Mouse (Mus musculus) myocyte (in vitro differentiated cells): ENCODE measurements around the gene Sema4d. TPM values are rescaled to one million over a fixed set of nuclear protein-coding genes. Genes with fewer than 3 reads are reported as not detected.

ENCODE experiments used
- H3K27me3 ChIP-seq: one replicate; pipeline ENCODE4 v1.6.1; 2011; ENCODE audit not compliant: control insufficient read depth, insufficient read depth, insufficient read length
- H3K36me3 ChIP-seq: one replicate; pipeline ENCODE4 v1.6.1; 2011; ENCODE audit not compliant: control insufficient read depth, insufficient read depth
- H3K4me2 ChIP-seq: one replicate; pipeline ENCODE4 v1.6.1; 2011; ENCODE audit warnings: low read depth, control low read depth
- H3K4me3 ChIP-seq: one replicate; pipeline ENCODE4 v1.5.1; 2011; ENCODE audit warnings: mild to moderate bottlenecking, control low read depth, moderate library complexity
- H3K79me2 ChIP-seq: one replicate; pipeline ENCODE4 v1.6.1; 2011; ENCODE audit not compliant: control insufficient read depth, insufficient read depth
- H3ac ChIP-seq: one replicate; pipeline ENCODE4 v1.6.1; 2011; ENCODE audit not compliant: control insufficient read depth, insufficient read length
- CEBPB ChIP-seq: IDR thresholded peaks from 2 replicates; pipeline ENCODE4 v1.6.1; 2011; ENCODE audit warnings: mild to moderate bottlenecking, moderate library complexity; ENCODE audit not compliant: poor library complexity, insufficient read depth, severe bottlenecking
- E2F4 ChIP-seq: IDR thresholded peaks from one replicate; pipeline ENCODE4 v1.6.1; 2011; ENCODE audit warnings: mild to moderate bottlenecking, control low read depth, moderate library complexity; ENCODE audit not compliant: insufficient read depth
- MAX ChIP-seq: IDR thresholded peaks from one replicate; pipeline ENCODE4 v1.6.1; 2011; ENCODE audit warnings: low read depth, mild to moderate bottlenecking, control low read depth
- MYOD1 ChIP-seq, 3 experiments: IDR thresholded peaks; one replicate each; pipeline ENCODE4 v1.6.1; 2011; ENCODE audit warnings: control low read depth in 2 of 3, low read depth in 2 of 3, mild to moderate bottlenecking in 2 of 3, moderate library complexity in 1 of 3; ENCODE audit not compliant: insufficient read length in 2 of 3, control insufficient read depth in 1 of 3
- MYOG ChIP-seq, 3 experiments: IDR thresholded peaks; one replicate each; pipeline ENCODE4 v1.6.1; 2011; ENCODE audit warnings: control low read depth in 2 of 3, low read depth in 2 of 3, mild to moderate bottlenecking in 2 of 3; ENCODE audit not compliant: insufficient read length in 2 of 3, control insufficient read depth in 1 of 3, insufficient read depth in 1 of 3
- POLR2A ChIP-seq: IDR thresholded peaks from one replicate; pipeline ENCODE4 v1.6.1; 2011; ENCODE audit warnings: low read depth, mild to moderate bottlenecking, control low read depth, moderate library complexity; ENCODE audit not compliant: insufficient read length
- POLR2AphosphoS2 ChIP-seq: IDR thresholded peaks from one replicate; pipeline ENCODE4 v1.6.1; 2011; ENCODE audit warnings: low read depth, control low read depth; ENCODE audit not compliant: insufficient read length
- REST ChIP-seq: IDR thresholded peaks from one replicate; pipeline ENCODE4 v1.6.1; 2011; ENCODE audit warnings: mild to moderate bottlenecking, control low read depth, moderate library complexity; ENCODE audit not compliant: insufficient read depth, insufficient read length
- SRF ChIP-seq: IDR thresholded peaks from one replicate; pipeline ENCODE4 v1.6.1; 2011; ENCODE audit warnings: low read depth; ENCODE audit not compliant: control insufficient read depth, insufficient read length
- TCF12 ChIP-seq: IDR thresholded peaks from one replicate; pipeline ENCODE4 v1.6.1; 2011; ENCODE audit warnings: mild to moderate bottlenecking, control low read depth; ENCODE audit not compliant: poor library complexity, insufficient read depth, severe bottlenecking
- TCF3 ChIP-seq: IDR thresholded peaks from one replicate; pipeline ENCODE4 v1.6.1; 2011; ENCODE audit warnings: low read depth, control low read depth; ENCODE audit not compliant: insufficient read length
- USF1 ChIP-seq: IDR thresholded peaks from one replicate; pipeline ENCODE4 v1.6.1; 2011; ENCODE audit warnings: low read depth, mild to moderate bottlenecking, control low read depth, moderate library complexity
- polyA plus RNA-seq: library from polyadenylated mRNA; unstranded; fragments of >200 nt; fragmentation: generic; extraction: Trizol; gene quantifications from one replicate; pipeline ENCODE4 v1.2.1, GENCODE M21; 2012; ENCODE audit warnings: missing spikeins

The Sema4d gene
- polyA plus RNA-seq, 1 experiment, result 15.3 TPM

- Histone ChIP-seq H3K27me3 (no peaks in the 10 kb centered on the region), H3ac (no peak overlapping the region), H3K4me2 (no peak overlapping the region), H3K79me2 (no peaks in the 10 kb centered on the region), H3K4me3 (no peak overlapping the region), H3K36me3 (peaks cover 22% of the 10 kb centered on the region)
- no peak for TF ChIP-seq TCF3
- TF ChIP-seq CEBPB, result no peak
- no peak for TF ChIP-seq POLR2AphosphoS2
- TF ChIP-seq MYOG (IDR thresholded peaks at IDR 0.05; ENCODE audit: control insufficient read depth in 1 of 3, insufficient read depth in 1 of 3, insufficient read length in 2 of 3, low read depth in 2 of 3), result no peak
- no peak for TF ChIP-seq SRF
- no peak for TF ChIP-seq MAX
Measured at GRCm38 (mm10) chr13:51686966-51687365, 106.6 kb downstream of the Sema4d start.

- Histone ChIP-seq H3K79me2 (no peaks in the 10 kb centered on the region), H3K4me2 (no peak overlapping the region), H3K36me3 (peaks cover 29% of the 10 kb centered on the region), H3K4me3 (no peak overlapping the region), H3ac (no peak overlapping the region), H3K27me3 (no peaks in the 10 kb centered on the region)
- TF ChIP-seq TCF12, result no peak
Measured at GRCm38 (mm10) chr13:51685290-51685966, 108.1 kb downstream of the Sema4d start.

GRCm38 (mm10) chr13:51681634-51682033 lies 111.9 kb downstream of the Sema4d start:
- TF ChIP-seq POLR2A (no peak), SRF (no peak), CEBPB (no peak), USF1 (no peak), MYOG (IDR thresholded peaks at IDR 0.05; ENCODE audit: control insufficient read depth in 1 of 3, insufficient read depth in 1 of 3, insufficient read length in 2 of 3, low read depth in 2 of 3) (no peak), POLR2AphosphoS2 (no peak), MAX (no peak), MYOD1 (IDR thresholded peaks at IDR 0.05; ENCODE audit: control insufficient read depth in 1 of 3, insufficient read length in 2 of 3, low read depth in 2 of 3) (no peak), REST (no peak)
- no peak overlapping the region for H3K4me3 ChIP-seq
- H3K36me3 ChIP-seq, result peaks cover 43% of the 10 kb centered on the region
- no peak overlapping the region for H3ac ChIP-seq
- H3K79me2 ChIP-seq, result no peaks in the 10 kb centered on the region
- no peak overlapping the region for H3K4me2 ChIP-seq
- no peaks in the 10 kb centered on the region for H3K27me3 ChIP-seq

- no peak for TF ChIP-seq POLR2A
- no peak for TF ChIP-seq CEBPB
- no peak for TF ChIP-seq SRF
- TF ChIP-seq TCF12, result no peak
- TF ChIP-seq POLR2AphosphoS2, result no peak
- no peak for TF ChIP-seq USF1
- TF ChIP-seq REST, result no peak
- TF ChIP-seq MAX, result no peak
- TF ChIP-seq MYOD1 (IDR thresholded peaks at IDR 0.05; ENCODE audit: control insufficient read depth in 1 of 3, insufficient read length in 2 of 3, low read depth in 2 of 3), result no peak
- no peak for TF ChIP-seq E2F4
- TF ChIP-seq MYOG (IDR thresholded peaks at IDR 0.05; ENCODE audit: control insufficient read depth in 1 of 3, insufficient read depth in 1 of 3, insufficient read length in 2 of 3, low read depth in 2 of 3), result no peak
- no peak for TF ChIP-seq TCF3
- H3K79me2 ChIP-seq, result no peaks in the 10 kb centered on the region
- H3K4me3 ChIP-seq, result no peak overlapping the region
- no peak overlapping the region for H3K4me2 ChIP-seq
- H3K27me3 ChIP-seq, result no peaks in the 10 kb centered on the region
- H3K36me3 ChIP-seq, result peaks cover 49% of the 10 kb centered on the region
- H3ac ChIP-seq, result no peak overlapping the region
Measured at GRCm38 (mm10) chr13:51681076-51681475, 112.5 kb downstream of the Sema4d start.

GRCm38 (mm10) chr13:51679332-51679731 lies 114.2 kb downstream of the Sema4d start:
- H3K27me3 ChIP-seq, result no peaks in the 10 kb centered on the region
- H3K36me3 ChIP-seq, result peaks cover 49% of the 10 kb centered on the region
- H3ac ChIP-seq, result no peak overlapping the region
- no peaks in the 10 kb centered on the region for H3K79me2 ChIP-seq
- no peak for TF ChIP-seq POLR2A
- TF ChIP-seq E2F4, result no peak
- TF ChIP-seq POLR2AphosphoS2, result no peak
- no peak for TF ChIP-seq CEBPB
- TF ChIP-seq REST, result no peak
- no peak for TF ChIP-seq USF1
- H3K4me3 ChIP-seq, result no peak overlapping the region
- H3K4me2 ChIP-seq, result no peak overlapping the region
